21 mouse cellular contexts compared by ENCODE assay signal in the genomic region with DNA sequence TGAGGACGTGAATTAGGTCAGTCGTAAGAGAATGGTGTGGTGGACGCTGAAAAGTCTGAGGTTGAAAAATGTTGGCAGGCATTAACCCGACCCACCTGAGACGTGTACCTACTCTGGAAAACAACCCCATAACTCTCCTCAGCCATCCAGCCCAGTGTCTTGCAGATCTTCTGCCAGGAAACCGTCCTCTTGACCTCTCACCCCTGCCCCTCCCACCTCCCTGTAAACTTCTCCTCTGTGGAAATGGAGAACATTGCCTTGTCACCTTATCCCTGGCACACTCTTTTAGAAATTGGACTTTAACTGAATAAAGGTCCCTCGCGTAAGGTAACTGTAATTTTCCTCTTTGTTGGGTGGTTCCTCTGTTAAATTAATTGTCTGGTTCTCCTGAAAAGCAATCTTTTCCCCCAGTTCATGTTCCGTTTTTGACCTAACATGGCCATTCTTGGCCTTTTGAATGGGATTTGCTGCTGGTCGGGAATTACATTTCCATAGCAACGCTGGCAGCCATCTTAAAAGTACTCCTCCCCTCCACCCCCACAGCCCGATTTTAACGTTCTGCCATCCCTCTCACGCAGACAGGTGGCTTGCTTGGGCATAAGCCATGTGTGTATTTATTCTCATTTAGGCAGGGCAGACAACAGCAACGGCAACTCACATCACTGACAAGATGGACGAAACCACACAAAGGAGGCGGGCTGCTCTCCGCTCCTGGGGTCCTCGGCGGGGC.
A peak's percentile ranks its signal among the peaks of the same experiment; 100 is the strongest.
DNase-seq lines count a peak whose midpoint lies in the region; ATAC-seq and TF ChIP-seq lines count a peak whose summit lies in the region.
"Had no signal": no experiment of that assay in that cellular context is flagged by ENCODE, and none has a peak within 500 bp of the region (broad histone marks: within the 10 kb centered on the region; RNA-seq: fewer than 3 reads in every experiment).

No protein-coding gene starts in this region.

- no peak for ATAC-seq in cerebellum, adult (ENCODE audit: insufficient number of reproducible peaks, low FRiP score, low TSS enrichment)

- DNase-seq in layer of hippocampus, adult 11-12 months (ENCODE audit: low spot score), result peak; percentile 43
- no peak for DNase-seq in layer of hippocampus, postnatal 25 days (ENCODE audit: extremely low spot score in 1 of 2, low spot score in 1 of 2)
- peak; percentile 35 for DNase-seq in ES-E14 (ENCODE audit: low read depth, low spot score)
- peak; percentile 55 for DNase-seq in brain, adult 2 months (ENCODE audit: low read depth, low spot score)
- DNase-seq in layer of hippocampus, postnatal 36 days, result peak; percentile 20 to 33
- no peak for DNase-seq in adrenal gland, adult 18-20 months (ENCODE audit: low spot score in 2 of 2)
- DNase-seq: cerebellum, adult 11 months; cerebellum, postnatal 25 days; embryo, embryonic 11 days; gastrocnemius, adult 2 months; heart, postnatal 10 days; liver, embryonic 13.5 days; lung, embryonic 14.5 days; lung, postnatal 36 days; spleen, adult 18-20 months; thymus, adult 18-20 months had no signal

- H3K27ac ChIP-seq in ES-E14 (ENCODE audit: insufficient read depth, low read depth, low read length, poor library complexity, severe bottlenecking), result no peak overlapping the region; the same call in 1 of the 2 replicates
- H3K27ac ChIP-seq: gastrocnemius, adult 2 months; hindbrain, embryonic 13.5 days; limb, embryonic 13.5 days; liver, embryonic 13.5 days; midbrain, embryonic 10.5 days had no signal

- H3K9me3 ChIP-seq in ES-E14 (ENCODE audit: control insufficient read depth, insufficient read depth, low read depth, low read length), result no peaks in the 10 kb centered on the region
- H3K9me3 ChIP-seq: hindbrain, embryonic 13.5 days; midbrain, embryonic 10.5 days had no signal

- in situ Hi-C loops in ES-E14 (cut with MboI; ENCODE audit: low sequenced_read_pairs in 2 of 2, unreplicated experiment in 2 of 2), result no loop called here

- H3K9ac ChIP-seq in ES-E14 (ENCODE audit: insufficient read depth, low read depth, low read length, poor library complexity, severe bottlenecking), result no peak overlapping the region
- H3K9ac ChIP-seq: hindbrain, embryonic 13.5 days; limb, embryonic 13.5 days; liver, embryonic 13.5 days; lung, embryonic 14.5 days had no signal

- peak overlapping the region in 1 of 2 experiments; percentile 46; a peak in 3 of 4 replicates for H3K4me3 ChIP-seq in ES-E14 (ENCODE audit: insufficient read depth in 1 of 2, low read depth in 1 of 2, low read length in 2 of 2, poor library complexity in 1 of 2, severe bottlenecking in 1 of 2)
- H3K4me3 ChIP-seq: gastrocnemius, adult 2 months; hindbrain, embryonic 13.5 days; limb, embryonic 13.5 days; liver, embryonic 13.5 days; midbrain, embryonic 10.5 days had no signal

- no peaks in the 10 kb centered on the region for H3K36me3 ChIP-seq in ES-E14 (ENCODE audit: control insufficient read depth, insufficient read depth, low read length, poor library complexity, severe bottlenecking)
- H3K36me3 ChIP-seq: G1E; hindbrain, embryonic 13.5 days; limb, embryonic 13.5 days; liver, embryonic 13.5 days; midbrain, embryonic 10.5 days had no signal

- H3K4me1 ChIP-seq in ES-E14 (ENCODE audit: control insufficient read depth in 2 of 2, insufficient read depth in 2 of 2, low read length in 2 of 2, poor library complexity in 1 of 2), result peaks cover 8 to 11% of the 10 kb centered on the region in 2 experiments; a peak in 2 of 4 replicates
- H3K4me1 ChIP-seq: limb, embryonic 13.5 days; liver, embryonic 13.5 days had no signal

TF ChIP-seq in ES-E14, 5 proteins besides CTCF, POLR2A, EP300 and RAD21:
- TF ChIP-seq MAFK (IDR thresholded peaks at IDR 0.05; ENCODE audit: insufficient read depth, low read depth, low read length) (no peak), ZNF384 (IDR thresholded peaks at IDR 0.05; ENCODE audit: low read depth, low read length) (no peak), ZC3H11A (IDR thresholded peaks at IDR 0.05; ENCODE audit: borderline replicate concordance, low read depth, low read length) (no peak), HCFC1 (IDR thresholded peaks at IDR 0.05; ENCODE audit: borderline replicate concordance, insufficient read depth, low read length) (no peak), CHD2 (IDR thresholded peaks at IDR 0.05; ENCODE audit: low read depth, low read length) (no peak)
TF ChIP-seq in ES-E14: peak in this region for 0.

Comparison
In these comparisons a context has a peak if more than half of its experiments do, and no peak if none do; other contexts are left out.
1. DNase-seq: peak in layer of hippocampus, adult 11-12 months (single experiment), ES-E14 (single experiment), brain, adult 2 months (single experiment) and layer of hippocampus, postnatal 36 days (2 of 2); none in layer of hippocampus, postnatal 25 days (0 of 2) and adrenal gland, adult 18-20 months (0 of 2).